Mouse (Mus musculus): ENCODE measurements around the gene Itga2b.
"Not testable (repeated sequence)": the region's sequence is repeated elsewhere in the genome, so short reads cannot be mapped to it uniquely, and the experiment has no call there.

The Itga2b gene

DNA sequence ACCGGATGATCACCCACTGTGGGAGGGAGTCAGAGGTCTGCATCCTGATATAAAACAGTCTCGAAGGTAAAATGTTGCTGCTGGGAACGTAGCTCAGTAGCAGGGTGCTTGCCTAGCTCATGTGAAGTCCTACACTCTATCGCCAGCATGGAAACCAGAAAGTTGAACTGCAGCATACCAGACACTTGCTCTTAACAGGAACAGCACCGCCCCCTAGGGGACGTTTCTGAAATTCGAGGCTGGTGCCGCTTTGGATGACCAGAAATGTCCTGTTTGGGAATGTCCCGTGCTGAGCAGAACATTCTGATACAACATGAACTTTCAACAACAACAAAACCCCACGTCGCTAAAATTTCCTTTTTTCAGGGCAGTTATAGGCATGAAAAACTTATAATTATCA, 58.2 kb downstream of the Itga2b start:
- DNase-seq (ENCODE audit: low spot score in 2 of 2), result peak; percentile 78 to 85

DNA sequence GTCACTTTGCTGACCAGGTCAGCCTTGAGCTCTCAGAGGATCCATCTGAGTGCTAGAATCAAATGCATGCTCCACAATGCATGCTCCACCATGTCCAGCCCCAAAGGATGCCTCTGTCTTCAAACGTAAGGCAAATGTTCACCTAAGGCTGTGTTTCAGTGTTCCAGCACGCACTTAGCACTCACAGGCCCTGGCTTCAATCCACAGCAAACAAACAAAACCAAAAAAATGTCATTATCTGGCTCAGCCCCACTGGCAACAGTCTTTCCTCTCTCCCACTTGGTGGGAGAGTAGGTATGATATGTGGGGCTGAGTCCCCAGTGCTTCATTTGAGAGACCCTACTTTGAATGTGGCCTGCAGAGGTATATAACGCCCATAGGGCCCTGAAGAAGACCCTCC, 58.9 kb downstream of the Itga2b start:
- DNase-seq (ENCODE audit: low spot score in 2 of 2), result no peak

DNA sequence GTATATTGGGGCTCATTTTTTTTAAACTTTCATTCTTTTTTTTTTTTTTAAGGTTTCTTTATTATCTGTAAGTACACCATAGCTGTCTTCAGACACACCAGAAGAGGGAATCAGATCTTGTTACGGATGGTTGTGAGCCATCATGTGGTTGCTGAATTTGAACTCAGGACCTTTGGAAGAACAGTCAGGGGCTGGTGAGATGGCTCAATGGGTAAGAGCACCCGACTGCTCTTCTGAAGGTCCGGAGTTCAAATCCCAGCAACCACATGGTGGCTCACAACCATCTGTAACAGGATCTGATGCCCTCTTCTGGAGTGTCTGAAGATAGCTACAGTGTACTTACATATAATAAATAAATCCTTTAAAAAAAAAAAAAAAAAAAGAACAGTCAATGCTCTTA, 59.6 kb downstream of the Itga2b start:
- DNase-seq (ENCODE audit: low spot score in 2 of 2), result not testable (repeated sequence)

DNA sequence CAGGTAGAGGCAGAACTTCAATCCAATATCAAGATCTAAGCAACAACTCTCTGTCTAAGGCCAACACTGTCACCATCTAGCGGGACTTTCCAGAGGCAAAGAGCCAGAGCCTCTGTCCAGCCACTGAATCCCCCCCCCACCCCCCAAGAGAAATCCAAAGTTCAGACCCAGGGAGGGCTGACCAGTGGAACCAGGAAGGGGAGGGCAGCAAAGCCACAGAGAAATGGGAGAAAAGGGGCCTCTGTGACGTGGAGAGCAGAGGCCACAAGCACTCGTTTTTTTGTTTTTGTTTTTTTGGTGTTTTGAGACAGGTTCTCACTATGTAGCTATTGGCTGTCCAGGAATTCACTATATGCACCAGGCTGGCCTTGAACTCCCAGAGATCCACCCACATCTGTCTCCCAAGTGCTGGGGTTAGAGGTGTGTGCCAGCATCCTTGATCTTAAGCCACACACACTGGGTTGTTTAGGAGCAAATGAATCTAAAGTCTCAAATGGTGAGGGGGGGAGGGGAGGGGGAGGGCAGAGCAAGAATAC, 60.1 kb downstream of the Itga2b start:
- DNase-seq (ENCODE audit: low spot score in 2 of 2), result no peak

DNA sequence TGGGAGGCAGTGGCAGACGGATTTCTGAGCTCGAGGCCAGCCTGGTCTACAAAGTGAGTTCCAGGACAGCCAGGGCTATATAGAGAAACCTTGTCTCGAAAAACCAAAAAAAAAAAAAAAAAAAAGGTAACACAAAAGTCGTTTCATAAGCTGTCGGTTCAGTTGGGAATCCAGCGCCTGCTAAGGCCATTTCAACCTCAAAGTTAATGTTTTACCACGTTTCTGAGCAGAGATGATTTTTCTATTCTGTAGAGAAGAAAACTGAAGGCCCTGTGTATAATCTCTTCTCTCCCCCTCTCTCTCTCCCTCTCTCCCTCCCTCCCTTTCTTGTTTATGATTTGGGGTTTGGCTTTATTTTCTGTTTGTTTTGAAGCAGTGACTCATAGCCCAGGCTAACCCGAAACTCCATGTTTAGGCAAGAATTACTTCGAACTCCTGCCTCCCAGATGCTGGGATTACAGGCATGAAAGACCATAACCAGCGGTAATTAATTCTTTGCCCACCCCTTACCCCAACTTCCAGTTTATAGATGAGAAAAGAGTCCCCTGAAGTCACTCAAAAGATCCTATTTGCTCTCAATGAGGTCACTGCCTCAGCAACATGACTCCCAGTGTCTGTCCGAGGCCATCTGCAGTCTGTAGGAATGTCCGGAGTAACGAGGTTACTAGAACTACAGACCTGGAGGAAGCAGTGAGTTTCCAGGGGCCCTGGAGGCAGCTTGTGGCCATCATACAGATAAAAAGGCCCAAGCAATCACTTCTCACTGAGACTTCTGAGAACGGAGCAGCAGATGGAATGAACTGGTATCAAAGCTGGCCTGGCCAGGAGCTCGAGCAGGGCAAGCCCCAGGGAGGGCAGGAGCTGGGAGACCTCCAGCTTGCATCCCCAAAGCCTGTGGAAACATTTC, 60.8 kb downstream of the Itga2b start:
- DNase-seq (ENCODE audit: low spot score in 2 of 2), result no peak

DNA sequence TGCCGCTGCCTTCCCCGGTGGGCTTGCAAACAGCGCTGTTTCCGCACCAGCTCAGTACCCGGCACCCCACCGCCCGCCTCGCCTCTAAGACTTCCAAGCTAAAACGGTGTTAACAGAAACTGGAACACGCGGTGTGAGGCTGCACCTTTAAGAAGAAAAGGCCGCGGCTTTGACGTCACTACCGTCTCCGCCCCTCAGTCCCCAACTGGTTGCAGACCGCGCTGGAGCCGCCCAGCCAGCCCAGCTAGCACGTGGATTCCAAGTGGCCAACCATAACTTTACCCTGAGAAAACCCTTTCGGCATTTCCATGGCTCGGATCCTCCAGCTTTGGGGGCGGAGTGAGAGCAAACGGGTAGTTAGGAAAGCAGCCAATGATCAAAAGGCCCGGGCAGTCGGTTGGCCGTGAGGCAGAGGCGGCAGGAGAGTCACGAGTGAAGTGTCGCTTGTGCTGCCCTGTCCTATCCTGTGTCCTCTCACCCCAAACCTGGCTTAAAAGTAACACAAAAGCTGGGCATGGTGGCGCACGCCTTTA, 61.5 kb downstream of the Itga2b start:
- DNase-seq (ENCODE audit: low spot score in 2 of 2), result peak; percentile 95 to 96

DNA sequence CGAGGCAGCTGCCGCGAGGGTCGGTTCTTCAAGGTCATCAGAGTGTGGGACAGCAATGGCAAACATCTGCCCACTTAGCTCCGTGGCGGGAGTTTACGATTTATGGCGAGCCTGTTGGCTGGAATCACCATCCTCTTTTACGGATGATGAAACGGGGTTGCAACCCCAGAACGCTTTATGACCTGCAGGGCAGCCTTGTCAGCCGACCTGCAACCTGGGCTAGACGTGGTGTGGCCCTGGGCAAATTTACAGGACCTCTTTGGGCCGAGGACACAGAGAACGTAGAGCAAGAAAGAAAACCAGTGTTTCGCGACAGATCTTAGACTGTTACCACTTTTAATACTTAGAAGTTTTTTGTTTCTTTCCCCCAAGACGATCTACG, 62.1 kb downstream of the Itga2b start, which contains the start of gene Slc25a39:
Gene Slc25a39, minus strand, starts transcription at position 113 of the 382 bp plus-strand sequence.
- no peak for DNase-seq (ENCODE audit: low spot score in 2 of 2)

DNA sequence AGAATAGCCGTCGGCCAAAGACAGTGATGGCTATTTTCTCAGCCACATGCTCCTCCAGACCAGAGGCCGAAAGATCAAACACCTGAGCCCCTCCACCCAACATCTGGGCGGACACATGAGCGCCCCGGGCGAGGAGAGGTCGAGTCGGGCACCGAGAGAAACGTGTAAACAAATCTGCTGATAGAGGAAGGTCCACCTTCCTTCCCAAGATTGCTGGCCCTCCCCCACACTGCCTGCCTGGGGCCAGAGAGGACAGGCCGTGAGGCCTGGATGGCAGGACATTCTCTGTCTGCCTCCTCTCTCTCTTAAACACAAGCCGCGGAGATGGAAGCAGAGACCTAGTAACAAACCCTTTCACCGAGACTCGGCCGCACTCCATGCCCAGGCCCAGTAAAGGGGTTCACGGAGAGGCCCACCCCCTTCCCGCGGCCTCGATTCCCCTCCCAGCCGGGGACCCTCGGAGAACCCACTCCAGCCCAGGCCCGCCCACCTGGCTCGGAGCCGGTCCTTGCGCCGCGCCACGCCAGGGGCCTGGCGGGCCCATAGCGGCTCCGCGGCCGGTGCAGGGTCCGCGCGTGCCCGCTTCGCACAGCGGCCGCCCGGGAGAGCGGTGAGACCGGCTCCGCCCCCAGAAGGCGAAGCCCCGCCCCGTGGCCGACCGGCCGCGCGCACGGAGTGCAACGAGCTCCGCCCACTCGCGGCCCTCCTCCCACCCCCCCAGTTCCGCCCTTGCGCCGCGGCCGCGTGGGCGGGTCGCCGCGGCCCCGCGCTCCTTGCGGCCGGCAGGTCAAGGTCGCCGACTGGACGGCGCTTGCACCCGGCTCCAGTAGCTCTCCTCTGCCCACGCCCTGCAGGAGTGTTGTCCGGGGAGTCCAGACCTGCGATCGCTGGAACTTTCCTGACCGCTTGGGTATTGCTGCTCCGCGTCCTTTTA, 62.8 kb downstream of the Itga2b start:
- peak; percentile 91 for DNase-seq (ENCODE audit: low spot score in 2 of 2)

DNA sequence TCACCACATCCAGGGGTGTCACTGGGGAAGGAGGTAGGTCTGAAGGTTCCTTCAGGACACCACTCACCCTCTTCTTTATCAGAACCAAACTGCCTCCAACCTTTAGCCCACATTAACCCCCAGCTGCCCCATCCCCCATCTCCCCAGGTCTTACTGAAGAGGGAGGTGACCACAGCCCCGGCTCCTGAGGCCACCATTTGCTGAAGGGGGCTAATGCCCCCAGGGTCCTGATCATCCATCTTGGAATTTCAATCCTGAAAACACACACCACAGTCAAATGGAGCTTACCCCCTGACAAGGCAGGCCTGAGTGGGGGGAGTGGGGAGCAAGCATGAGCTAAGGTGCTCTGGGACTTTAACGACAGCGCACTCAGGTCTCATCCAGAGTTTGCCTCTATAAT, 63.5 kb downstream of the Itga2b start:
- no peak for DNase-seq (ENCODE audit: low spot score in 2 of 2)

DNA sequence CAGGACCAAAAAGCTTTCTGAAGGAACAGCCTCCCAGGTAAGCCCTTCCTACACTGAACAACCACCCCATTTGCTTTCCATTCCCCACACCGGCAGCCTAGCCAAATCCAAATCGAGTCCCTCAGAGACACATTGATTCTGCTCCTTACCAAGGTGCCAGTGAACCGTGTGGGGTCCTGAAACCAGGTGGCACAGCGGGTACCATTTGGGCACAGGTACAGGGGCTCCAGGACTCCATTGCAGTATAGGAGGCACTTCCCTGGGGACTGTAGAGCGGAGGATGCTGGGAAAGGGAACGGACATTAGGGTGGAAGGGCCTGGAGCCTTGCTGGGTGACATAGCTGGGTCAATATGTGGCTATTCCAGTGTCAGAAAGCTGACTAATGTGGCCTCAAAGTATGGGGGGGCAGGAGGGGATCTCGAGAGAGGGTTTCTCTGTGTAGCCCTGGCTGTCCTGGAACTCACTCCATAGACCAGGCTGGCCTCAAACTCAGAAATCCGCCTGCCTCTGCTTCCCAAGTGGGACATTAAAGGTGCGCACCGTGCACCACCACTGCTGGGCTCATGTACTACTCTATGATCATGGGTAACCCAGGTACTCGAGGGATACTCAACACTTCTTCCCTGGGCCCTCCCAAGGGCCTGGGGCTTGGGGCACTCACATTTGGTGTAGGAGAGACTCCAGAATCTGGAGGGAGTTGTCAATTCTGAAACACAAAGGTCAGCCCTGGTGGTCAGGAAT, 64.2 kb downstream of the Itga2b start:
- no peak for DNase-seq (ENCODE audit: low spot score in 2 of 2)

DNA sequence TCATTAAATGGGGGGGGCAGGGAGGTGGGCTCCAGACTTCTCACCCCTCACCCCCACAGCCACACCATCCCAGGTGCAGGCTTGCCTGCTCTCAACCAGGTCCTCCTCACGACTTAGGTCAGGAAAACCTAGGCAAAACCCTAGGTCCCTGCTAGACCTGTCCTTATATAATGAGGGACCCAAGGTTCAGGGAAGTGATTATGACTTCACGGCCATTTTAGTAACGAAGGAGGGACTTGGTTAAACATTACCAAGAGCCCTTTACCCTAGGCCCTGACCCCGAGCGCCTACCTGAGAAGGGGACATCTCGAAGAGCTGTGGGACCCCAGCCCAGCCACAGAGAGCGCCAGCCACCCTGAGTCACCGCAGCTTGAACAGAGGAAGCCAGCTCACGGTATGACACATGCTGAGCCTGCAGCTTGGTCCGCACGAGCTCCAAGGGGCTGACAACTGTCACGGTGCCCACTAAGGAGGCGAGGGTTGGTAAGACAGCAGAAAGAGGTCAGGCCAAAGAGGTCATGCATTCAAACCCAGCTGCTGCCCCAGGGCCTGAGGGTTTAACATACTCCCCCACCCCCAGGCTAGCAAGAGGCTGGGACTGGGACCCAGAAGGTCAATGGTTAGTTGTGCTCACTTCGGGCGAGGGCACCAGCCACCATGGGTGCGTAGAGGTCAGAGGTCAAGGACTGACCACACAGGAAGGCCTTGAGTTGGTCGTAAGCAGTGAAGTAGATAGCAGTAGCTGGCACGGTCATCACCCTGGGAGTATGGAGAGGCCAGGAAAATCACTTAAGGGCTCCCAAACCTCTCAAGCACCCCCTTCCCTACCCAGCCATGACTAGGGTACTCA, 65.5 kb downstream of the Itga2b start:
- DNase-seq (ENCODE audit: low spot score in 2 of 2), result no peak

DNA sequence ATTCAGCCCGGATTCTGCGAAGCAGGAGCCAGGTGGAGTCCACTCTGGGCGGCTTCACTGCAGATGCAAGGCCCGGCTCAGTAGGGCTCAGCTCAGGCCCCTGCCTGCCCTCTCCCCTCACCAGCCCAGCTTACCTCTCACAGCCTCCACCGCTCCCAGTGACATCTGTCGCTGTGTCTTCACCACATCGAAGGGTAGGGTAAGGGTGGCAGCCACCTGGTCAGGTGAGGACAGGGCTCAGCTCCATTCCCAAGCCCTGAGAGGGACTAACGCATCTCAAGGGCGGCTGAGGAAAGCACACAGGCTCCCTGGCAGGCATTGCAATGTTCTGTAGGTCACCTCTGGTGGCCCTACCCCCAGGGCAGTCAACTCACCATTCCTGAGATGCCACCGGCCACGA, 66.3 kb downstream of the Itga2b start:
- no peak for DNase-seq (ENCODE audit: low spot score in 2 of 2)
